Mouse (Mus musculus) adrenal gland, adult (tissue): ENCODE measurements around the gene Atp2a1.
A peak's percentile ranks its signal among the peaks of the same experiment; 100 is the strongest.
"Not testable (repeated sequence)": the region's sequence is repeated elsewhere in the genome, so short reads cannot be mapped to it uniquely, and the experiment has no call there.

ENCODE experiments used
- DNase-seq, 2 experiments: peaks; one replicate each; pipeline ENCODE4 v3.0.0; 2022 to 2023; ENCODE audit warnings: low spot score in 1 of 2; ENCODE audit not compliant: inconsistent age in 2 of 2

The Atp2a1 gene

GRCm38 (mm10) chr7:126417045-126417444, 45.9 kb downstream of the Atp2a1 start:
- no peak for DNase-seq

DNA sequence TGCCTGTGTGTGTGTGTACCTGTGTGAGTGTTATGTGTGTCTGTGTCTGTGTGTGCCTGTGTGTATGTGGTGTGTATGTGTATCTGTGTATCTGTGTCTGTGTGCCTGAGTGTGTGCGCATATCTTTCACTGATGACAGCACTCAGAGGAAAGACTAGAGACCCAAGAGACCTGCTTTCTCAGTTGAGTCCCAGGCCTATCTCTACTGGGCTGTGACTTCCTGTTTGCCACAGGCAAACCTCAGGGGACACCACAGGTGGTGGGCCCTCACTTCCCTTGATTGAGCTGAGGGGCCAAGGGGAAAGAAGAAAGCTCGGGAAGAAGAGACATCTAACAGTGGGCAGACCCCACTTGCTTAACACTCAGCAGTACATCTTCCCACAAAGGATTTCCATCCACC, 46.3 kb downstream of the Atp2a1 start:
- DNase-seq = no peak

DNA sequence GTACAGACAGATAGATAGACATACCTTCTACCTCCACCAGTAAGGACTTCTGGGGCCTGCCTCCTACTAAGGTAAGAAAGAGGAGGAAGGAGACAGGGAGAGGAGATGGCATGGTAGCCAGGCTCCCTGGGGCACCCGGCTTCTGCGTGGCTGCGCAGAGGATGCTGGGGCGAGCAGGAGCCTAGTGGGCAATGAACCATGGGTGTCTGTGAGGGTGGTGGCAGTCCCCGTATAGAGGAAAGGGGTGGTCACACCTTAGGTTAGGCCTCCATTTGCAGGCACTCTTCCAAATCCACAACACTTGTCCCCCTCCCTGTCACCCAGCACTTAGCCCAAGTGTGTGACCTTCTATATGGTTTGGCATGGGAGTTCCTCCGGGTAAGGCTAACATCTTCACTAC, 48.2 kb downstream of the Atp2a1 start, which contains the start of gene Cd19:
TSS of gene Cd19 (minus strand) at position 165 of the 400 bp plus-strand sequence.
- DNase-seq = no peak

DNA sequence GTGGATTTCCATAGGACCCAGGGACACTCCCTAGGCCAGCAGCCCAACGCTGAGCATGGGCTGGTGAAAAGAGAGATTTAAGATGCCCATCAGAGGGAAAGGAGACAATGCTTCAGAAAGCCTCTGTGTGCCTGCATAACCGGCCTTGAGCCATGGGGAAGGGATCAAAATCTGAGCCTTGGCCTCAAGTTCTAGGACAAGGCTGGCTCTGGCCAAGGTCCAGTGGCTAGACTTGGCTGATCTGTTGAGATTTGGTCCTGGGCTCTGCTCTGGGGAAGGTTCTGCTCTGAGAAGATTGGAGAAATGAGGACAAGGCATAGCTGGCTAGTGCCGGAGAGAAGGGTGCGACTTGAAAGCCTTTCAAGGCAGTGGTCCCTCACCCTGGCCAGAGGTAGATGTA, 51.8 kb downstream of the Atp2a1 start:
- peak in 1 of 2 experiments; percentile 73 for DNase-seq

GRCm38 (mm10) chr7:126408686-126409085, 54.2 kb downstream of the Atp2a1 start:
- no peak for DNase-seq

- not testable (repeated sequence) for DNase-seq
These were observed 60.4 kb downstream of the Atp2a1 start for GRCm38 (mm10) chr7:126402518-126402917.

GRCm38 (mm10) chr7:126399548-126399947, 63.4 kb downstream of the Atp2a1 start:
- peak; percentile 82 to 94 for DNase-seq

- peak in 1 of 2 experiments; percentile 38 for DNase-seq
These were observed 65.1 kb downstream of the Atp2a1 start for GRCm38 (mm10) chr7:126397822-126398221.

DNA sequence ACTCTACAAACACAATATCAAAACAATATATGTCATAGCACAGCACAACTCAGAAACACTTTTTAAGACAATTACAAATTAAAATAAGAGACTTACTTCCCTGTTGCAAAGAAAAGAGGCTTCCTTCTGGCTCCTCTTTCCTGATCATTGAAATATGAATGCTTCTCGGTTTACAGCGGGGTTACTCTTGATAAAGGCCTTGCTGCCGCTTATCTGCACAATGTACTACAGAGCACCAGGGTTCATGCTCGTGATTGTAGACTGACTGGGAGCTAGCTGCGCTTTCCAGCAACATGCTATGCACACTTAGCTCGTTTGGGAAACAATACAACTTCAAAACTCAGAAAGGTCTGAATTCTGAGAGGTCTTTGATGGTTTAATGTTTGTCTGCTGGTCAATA, 65.7 kb downstream of the Atp2a1 start:
- no peak for DNase-seq

- peak; percentile 95 to 100 for DNase-seq
These were observed 66.4 kb downstream of the Atp2a1 start, which contains the start of gene Nfatc2ip for GRCm38 (mm10) chr7:126396298-126397119. Gene Nfatc2ip, minus strand, starts transcription at chr7:126396737.
